Mouse (Mus musculus) granulocyte monocyte progenitor cell, adult 5-6 weeks (primary cell): ENCODE results near the gene Slc6a12. TPM values are rescaled to one million over a fixed set of nuclear protein-coding genes. Genes with fewer than 3 reads are reported as not detected.

Experiments
- ATAC-seq: replicated peaks from 2 replicates; pipeline ENCODE4 v1.8.0; 2016; ENCODE audit warnings: mild to moderate bottlenecking, moderate TSS enrichment, inconsistent platforms; ENCODE audit not compliant: poor library complexity, severe bottlenecking
- total RNA-seq, 2 experiments: library from RNA; stranded (forward) in 1 of 2; stranded (reverse) in 1 of 2; fragments of 200-712, 200-1000 nt in 1 of 2; fragments of >200 nt in 1 of 2; fragmentation: Nextera tagmentation in 1 of 2; gene quantifications; 2 replicates each; pipeline ENCODE4 v1.2.3; 2014 to 2017

Slc6a12 gene
- total RNA-seq (2014; fragmentation: Nextera tagmentation) (1.1 TPM in 1 of 2 replicates, not detected in the other), total RNA-seq (2017) (1.3 and 2.0 TPM in 2 replicates)

GRCm38 (mm10) chr6:121343026-121343770 is at the start of gene Slc6a12:
Slc6a12 (plus strand) TSS chr6:121343076.
- peak; percentile 74 for ATAC-seq

GRCm38 (mm10) chr6:121299317-121299716 is 43.6 kb upstream of the Slc6a12 start:
- ATAC-seq = no peak

- no peak for ATAC-seq
Measured at GRCm38 (mm10) chr6:121299954-121300353, 42.9 kb upstream of the Slc6a12 start, which contains the start of gene Slc6a13. Slc6a13 (plus strand) TSS chr6:121300227.

GRCm38 (mm10) chr6:121300504-121300903 is 42.4 kb upstream of the Slc6a12 start:
- no peak for ATAC-seq

- no peak for ATAC-seq
Measured at GRCm38 (mm10) chr6:121303466-121304220, 39.2 kb upstream of the Slc6a12 start.

GRCm38 (mm10) chr6:121304630-121305029 is 38.2 kb upstream of the Slc6a12 start:
- ATAC-seq = no peak

GRCm38 (mm10) chr6:121305571-121305970 is 37.3 kb upstream of the Slc6a12 start:
- ATAC-seq = no peak

GRCm38 (mm10) chr6:121310984-121311383 is 31.9 kb upstream of the Slc6a12 start:
- ATAC-seq = no peak

GRCm38 (mm10) chr6:121319099-121319498 is 23.8 kb upstream of the Slc6a12 start:
- ATAC-seq = no peak; the same call in 1 of the 2 replicates

- no peak for ATAC-seq
Measured at GRCm38 (mm10) chr6:121322381-121323110, 20.3 kb upstream of the Slc6a12 start.

- ATAC-seq = no peak
Measured at GRCm38 (mm10) chr6:121325298-121325697, 17.6 kb upstream of the Slc6a12 start.

GRCm38 (mm10) chr6:121325740-121326139 is 17.1 kb upstream of the Slc6a12 start:
- peak; percentile 8; the same call in 1 of the 2 replicates for ATAC-seq

GRCm38 (mm10) chr6:121326486-121327069 is 16.3 kb upstream of the Slc6a12 start:
- ATAC-seq = peak; percentile 36; the same call in 1 of the 2 replicates

- no peak for ATAC-seq
Measured at GRCm38 (mm10) chr6:121328417-121328884, 14.4 kb upstream of the Slc6a12 start.

GRCm38 (mm10) chr6:121329848-121330508 is 12.9 kb upstream of the Slc6a12 start:
- no peak for ATAC-seq

GRCm38 (mm10) chr6:121335841-121336240 is 7.0 kb upstream of the Slc6a12 start:
- ATAC-seq = no peak

- peak; percentile 26 for ATAC-seq
Measured at GRCm38 (mm10) chr6:121336558-121336957, 6.3 kb upstream of the Slc6a12 start.

GRCm38 (mm10) chr6:121337229-121337628 is 5.6 kb upstream of the Slc6a12 start:
- no peak for ATAC-seq

- ATAC-seq = peak; percentile 66
Measured at GRCm38 (mm10) chr6:121337770-121338518, 4.9 kb upstream of the Slc6a12 start.
